Mouse (Mus musculus) bone marrow, adult 2 months (tissue): ENCODE measurements around the gene Xrcc4. TPM values are rescaled to one million over a fixed set of nuclear protein-coding genes. Genes with fewer than 3 reads are reported as not detected.

Experiments used
- H3K27ac ChIP-seq: fragments of 200-500 bp; 2 replicates; pipeline ENCODE4 v1.5.1; 2012; ENCODE audit warnings: low read depth, mild to moderate bottlenecking, control low read depth, inconsistent platforms, low read length; ENCODE audit not compliant: control insufficient read depth, poor library complexity, insufficient read depth
- H3K4me1 ChIP-seq: fragments of 200-500 bp; 2 replicates; pipeline ENCODE4 v1.6.1; 2011; ENCODE audit warnings: low read length; ENCODE audit not compliant: control insufficient read depth, insufficient read depth
- H3K4me3 ChIP-seq: fragments of 200-500 bp; replicated peaks from 2 replicates; pipeline ENCODE3; 2011; ENCODE audit warnings: mild to moderate bottlenecking, low read depth, low read length, control low read depth; ENCODE audit not compliant: control insufficient read depth
- CTCF ChIP-seq: fragments of 200-500 bp; IDR thresholded peaks from 2 replicates; pipeline ENCODE4 v1.5.1; 2011; ENCODE audit warnings: low read length, control low read depth; ENCODE audit not compliant: control insufficient read depth, insufficient read depth
- POLR2A ChIP-seq: fragments of 200-500 bp; IDR thresholded peaks from 2 replicates; pipeline ENCODE4 v1.6.1; 2011; ENCODE audit warnings: low read depth, mild to moderate bottlenecking, control low read depth, low read length, borderline replicate concordance; ENCODE audit not compliant: control insufficient read depth
- WGBS: fragments of 180-500 bp; shearing (Covaris S2); methylation state at CpG from one replicate; pipeline ENCODE4 v1.1.7; 2018; 5-methylcytosine and 5-hydroxymethylcytosine counted together
- polyA plus RNA-seq: library from polyadenylated mRNA; stranded (reverse); fragments of >200 nt; gene quantifications from 2 replicates; pipeline ENCODE4 v1.2.4, GENCODE M21; 2011; ENCODE audit warnings: low replicate concordance; ENCODE audit not compliant: missing spikeins, insufficient read depth, insufficient read length

Xrcc4 gene
- polyA plus RNA-seq, 1 experiment = 4.5 TPM

- WGBS = 58% methylated on average over 3 of the region's 3 CpGs
- H3K4me1 ChIP-seq = no peaks in the 10 kb centered on the region
These were observed 260.9 kb downstream of the Xrcc4 start for GRCm38 (mm10) chr13:89828429-89828970.

GRCm38 (mm10) chr13:89827838-89828237 is 261.6 kb downstream of the Xrcc4 start:
- TF ChIP-seq CTCF (no peak), POLR2A (no peak)
- no peaks in the 10 kb centered on the region for H3K4me1 ChIP-seq
- H3K4me3 ChIP-seq = no peak overlapping the region
- H3K27ac ChIP-seq = no peak overlapping the region
- 46% methylated on average over 2 of the region's 2 CpGs for WGBS

More at GRCm38 (mm10) chr13:89828429-89828970, 260.9 kb downstream of the Xrcc4 start:
- Histone ChIP-seq H3K4me3 (no peak overlapping the region), H3K27ac (no peak overlapping the region; the same call in 1 of the 2 replicates)
- TF ChIP-seq CTCF = no peak
- TF ChIP-seq POLR2A = no peak

- H3K27ac ChIP-seq = no peak overlapping the region
- TF ChIP-seq POLR2A (no peak), CTCF (no peak)
- WGBS = 83% methylated on average over 2 of the region's 2 CpGs
- H3K4me1 ChIP-seq = no peaks in the 10 kb centered on the region
- H3K4me3 ChIP-seq = no peak overlapping the region
These were observed 274.9 kb downstream of the Xrcc4 start for GRCm38 (mm10) chr13:89814543-89814942.

GRCm38 (mm10) chr13:89812169-89812568 is 277.2 kb downstream of the Xrcc4 start:
- H3K4me1 ChIP-seq = no peaks in the 10 kb centered on the region
- no peak for TF ChIP-seq POLR2A
- TF ChIP-seq CTCF = no peak
- WGBS = 71% methylated on average over 2 of the region's 2 CpGs
- H3K4me3 ChIP-seq = no peak overlapping the region
- H3K27ac ChIP-seq = no peak overlapping the region

- H3K4me1 ChIP-seq = no peaks in the 10 kb centered on the region
- no peak overlapping the region for H3K27ac ChIP-seq
- no peak overlapping the region for H3K4me3 ChIP-seq
- TF ChIP-seq POLR2A (no peak), CTCF (no peak)
These were observed 280.4 kb downstream of the Xrcc4 start for GRCm38 (mm10) chr13:89809024-89809423.

- Histone ChIP-seq H3K4me1 (no peaks in the 10 kb centered on the region), H3K4me3 (no peak overlapping the region), H3K27ac (no peak overlapping the region)
- 77% methylated on average over 2 of the region's 2 CpGs for WGBS
- TF ChIP-seq CTCF = no peak
- no peak for TF ChIP-seq POLR2A
These were observed 287.5 kb downstream of the Xrcc4 start for GRCm38 (mm10) chr13:89801901-89802300.

- WGBS = 80% methylated on average over 3 of the region's 3 CpGs
- Histone ChIP-seq H3K4me1 (no peaks in the 10 kb centered on the region), H3K4me3 (no peak overlapping the region), H3K27ac (no peak overlapping the region)
- no peak for TF ChIP-seq CTCF
- TF ChIP-seq POLR2A = no peak
These were observed 291.7 kb downstream of the Xrcc4 start for GRCm38 (mm10) chr13:89797721-89798120.

- H3K27ac ChIP-seq = no peak overlapping the region
- no peak overlapping the region for H3K4me3 ChIP-seq
- WGBS = 73% methylated on average over 5 of the region's 5 CpGs
- no peaks in the 10 kb centered on the region for H3K4me1 ChIP-seq
- TF ChIP-seq POLR2A = no peak
- no peak for TF ChIP-seq CTCF
These were observed 297.9 kb downstream of the Xrcc4 start for GRCm38 (mm10) chr13:89791475-89791874.

GRCm38 (mm10) chr13:89782886-89783285 is 306.5 kb downstream of the Xrcc4 start:
- Histone ChIP-seq H3K4me3 (no peak overlapping the region), H3K27ac (no peak overlapping the region), H3K4me1 (no peaks in the 10 kb centered on the region; the same call in 1 of the 2 replicates)
- TF ChIP-seq POLR2A (no peak), CTCF (no peak)
- 4% methylated on average over 2 of the region's 2 CpGs for WGBS
